Mouse (Mus musculus): Measurements from ENCODE around the gene Hagh. TPM values are rescaled to one million over a fixed set of nuclear protein-coding genes. Genes with fewer than 3 reads are reported as not detected.

Gene Hagh
- 52.8 TPM for polyA plus RNA-seq (2017; shearing (Covaris generic))

GRCm38 (mm10) chr17:24839842-24840241, at the start of gene Hagh:
TSS of gene Hagh (plus strand) at chr17:24840143.

GRCm38 (mm10) chr17:24803952-24804951, 35.7 kb upstream of the Hagh start, which contains the start of gene Meiob:
TSS of gene Meiob (plus strand) at chr17:24804289.

DNA sequence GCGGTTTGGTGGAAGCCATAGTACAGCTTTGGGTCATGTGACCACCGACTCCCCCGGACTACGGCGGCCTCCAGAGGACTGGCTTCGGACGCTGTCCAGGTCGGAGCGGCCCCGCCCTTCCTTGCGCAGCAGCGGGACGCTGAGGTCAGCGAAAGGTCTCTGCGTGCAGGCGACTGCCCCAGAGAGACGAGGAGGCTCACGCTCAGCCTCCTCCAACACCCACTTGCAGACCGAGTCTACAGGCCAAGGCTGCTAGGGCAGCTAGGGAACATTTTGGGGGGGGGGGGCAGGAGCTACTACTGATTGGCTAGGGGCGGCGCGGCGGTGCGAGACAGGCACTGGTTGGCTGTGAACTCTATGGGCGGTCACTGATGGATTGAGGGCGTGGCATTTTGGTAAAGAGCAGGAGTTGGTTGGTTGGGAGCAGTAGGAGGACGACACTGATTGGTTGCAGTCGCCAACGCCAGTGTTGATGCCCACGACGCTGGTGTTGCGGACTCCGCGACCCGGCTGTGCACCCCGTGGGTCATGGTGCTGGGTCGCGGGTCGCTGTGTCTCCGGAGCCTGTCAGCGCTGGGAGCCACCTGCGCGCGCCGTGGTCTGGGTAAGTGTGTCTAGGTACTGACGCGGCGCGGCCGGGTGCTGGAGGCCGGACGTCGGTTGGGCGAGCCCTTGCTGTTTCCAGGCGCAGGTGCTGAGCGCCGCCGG, 10.3 kb downstream of the Hagh start, which contains the start of gene Fahd1:
Gene Fahd1, minus strand, starts transcription at position 300 of the 708 bp plus-strand sequence.

GRCm38 (mm10) chr17:24865776-24866175, 25.8 kb downstream of the Hagh start, which contains the start of gene Igfals:
TSS of gene Igfals (plus strand) at chr17:24865997.

DNA sequence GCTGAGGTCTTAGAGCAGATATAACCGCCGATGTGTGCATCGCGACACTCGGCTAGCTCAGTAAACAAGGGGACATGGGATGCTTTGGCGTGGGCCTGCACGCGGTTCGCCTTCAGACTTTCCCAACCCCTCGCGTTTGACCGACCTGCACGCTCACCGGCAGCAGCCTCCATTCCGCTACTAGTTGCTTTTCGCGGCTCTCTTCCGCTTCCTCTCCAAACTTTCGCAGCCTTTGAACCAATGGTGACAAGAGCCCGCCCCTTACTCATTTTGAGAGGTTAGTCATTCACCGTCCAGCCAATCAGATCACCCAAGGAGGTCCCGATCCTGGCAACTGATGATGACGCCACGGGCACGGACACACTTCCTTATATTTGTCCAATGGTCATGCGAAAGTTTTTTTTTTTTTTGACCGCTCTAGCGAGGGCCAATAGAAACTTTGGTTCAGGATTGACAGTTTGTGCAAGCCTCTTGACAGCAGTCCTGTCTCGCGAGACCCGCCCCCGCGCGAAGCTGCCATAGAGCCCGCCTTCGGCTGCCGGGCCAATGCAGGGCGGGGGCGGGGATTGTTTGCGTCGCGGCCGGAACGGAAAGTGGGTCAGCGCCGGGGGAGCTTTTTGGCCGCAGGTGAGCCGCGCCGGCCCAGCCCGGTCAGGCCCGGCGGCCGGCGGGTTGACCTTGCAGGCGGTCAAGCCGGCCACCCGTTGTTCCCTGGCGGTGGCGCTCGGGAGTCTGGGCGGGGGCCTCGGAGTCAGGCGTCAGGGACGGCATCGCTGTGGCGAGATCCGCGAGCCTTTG, 46.4 kb downstream of the Hagh start, which contains the start of the genes Nubp2 and Spsb3:
Gene Nubp2, minus strand, starts transcription at position 216 of the 798 bp plus-strand sequence.
Gene Spsb3, plus strand, starts transcription at position 510 of the 798 bp plus-strand sequence.

DNA sequence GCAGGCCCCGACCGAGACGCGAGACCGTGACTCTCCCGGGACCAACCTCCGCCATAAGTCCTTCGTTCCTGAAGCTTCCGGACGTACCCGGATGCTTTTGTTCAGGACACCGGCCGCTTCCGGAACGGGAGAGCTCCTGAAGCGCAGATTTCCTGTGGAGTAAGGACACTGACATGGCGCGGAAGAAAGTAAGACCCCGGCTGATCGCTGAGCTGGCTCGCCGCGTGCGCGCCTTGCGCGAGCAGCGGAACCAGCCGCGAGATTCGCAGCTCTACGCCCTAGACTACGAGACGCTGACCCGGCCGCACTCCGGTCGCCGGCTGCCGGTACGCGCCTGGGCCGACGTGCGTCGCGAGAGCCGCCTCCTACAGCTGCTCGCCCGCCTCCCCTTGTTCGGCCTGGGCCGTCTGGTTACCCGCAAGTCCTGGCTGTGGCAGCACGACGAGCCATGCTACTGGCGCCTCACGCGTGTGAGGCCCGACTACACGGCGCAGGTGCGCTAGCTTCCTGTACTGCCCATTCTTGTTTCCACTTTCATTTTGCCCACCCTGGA, 55.1 kb downstream of the Hagh start, which contains the start of the genes Eme2 and Mrps34:
Gene Eme2, minus strand, starts transcription at position 93 of the 553 bp plus-strand sequence.
Gene Mrps34, plus strand, starts transcription at position 122 of the 553 bp plus-strand sequence.

DNA sequence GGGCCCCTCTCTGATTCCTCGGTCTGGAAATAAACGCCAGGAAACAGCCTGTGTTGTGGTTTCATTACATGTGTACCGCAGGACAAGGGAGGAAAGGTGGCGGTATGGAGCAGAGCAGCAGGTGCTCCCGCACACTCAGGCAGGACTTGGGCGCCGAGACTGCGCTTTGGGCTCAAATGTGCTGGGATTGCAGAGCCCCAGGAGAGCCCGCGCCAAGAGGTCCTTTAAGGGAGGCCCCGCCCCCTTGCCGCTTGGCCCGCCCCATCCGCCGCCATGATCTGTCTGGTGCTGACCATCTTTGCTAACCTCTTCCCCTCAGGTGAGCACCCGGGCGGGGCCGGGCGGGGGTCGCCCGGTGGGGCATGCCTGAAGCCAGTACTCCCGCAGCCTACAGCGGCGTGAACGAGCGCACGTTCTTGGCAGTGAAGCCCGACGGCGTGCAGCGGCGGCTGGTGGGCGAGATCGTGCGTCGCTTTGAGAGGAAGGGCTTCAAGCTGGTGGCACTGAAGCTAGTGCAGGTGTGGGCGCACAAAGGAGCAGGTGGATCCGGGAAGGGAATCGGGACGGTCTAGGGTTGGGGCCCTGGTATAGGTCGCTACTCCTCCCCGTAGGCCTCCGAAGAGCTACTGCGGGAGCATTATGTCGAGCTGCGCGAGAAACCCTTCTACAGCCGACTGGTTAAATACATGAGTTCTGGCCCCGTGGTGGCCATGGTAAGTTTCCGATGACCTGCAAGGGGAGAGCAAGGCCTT, 56.5 kb downstream of the Hagh start, which contains the start of gene Nme3:
Gene Nme3, plus strand, starts transcription at position 260 of the 752 bp plus-strand sequence.

Other genes starting within 250 kb of the Hagh start
- 44.1 TPM for gene Tsc2, start 207.5 kb upstream of the Hagh start, polyA plus RNA-seq (2017; shearing (Covaris generic))
- gene Nthl1, start 207.5 kb upstream of the Hagh start, polyA plus RNA-seq (2017; shearing (Covaris generic)): 3.7 TPM
- 0.20 TPM for gene Slc9a3r2, start 189.8 kb upstream of the Hagh start, polyA plus RNA-seq (2017; shearing (Covaris generic))
- not detected for gene Npw, start 181.7 kb upstream of the Hagh start, polyA plus RNA-seq (2017; shearing (Covaris generic))
- gene Zfp598, start 170.5 kb upstream of the Hagh start, polyA plus RNA-seq (2017; shearing (Covaris generic)): 23.2 TPM
- gene Syngr3, start 150.2 kb upstream of the Hagh start, polyA plus RNA-seq (2017; shearing (Covaris generic)): not detected
- gene Gfer, start 144.0 kb upstream of the Hagh start, polyA plus RNA-seq (2017; shearing (Covaris generic)): 33.4 TPM
- 1.3 TPM for gene Noxo1, start 143.9 kb upstream of the Hagh start, polyA plus RNA-seq (2017; shearing (Covaris generic))
- 53.1 TPM for gene Tbl3, start 132.5 kb upstream of the Hagh start, polyA plus RNA-seq (2017; shearing (Covaris generic))
- gene Rnf151, start 122.1 kb upstream of the Hagh start, polyA plus RNA-seq (2017; shearing (Covaris generic)): not detected
- 1,119 TPM for gene Rps2, start 122.0 kb upstream of the Hagh start, polyA plus RNA-seq (2017; shearing (Covaris generic))
- gene Ndufb10, start 115.7 kb upstream of the Hagh start, polyA plus RNA-seq (2017; shearing (Covaris generic)): 157 TPM
- not detected for gene Rpl3l, start 112.3 kb upstream of the Hagh start, polyA plus RNA-seq (2017; shearing (Covaris generic))
- 11.7 TPM for gene Msrb1, start 103.5 kb upstream of the Hagh start, polyA plus RNA-seq (2017; shearing (Covaris generic))
- gene Hs3st6, start 87.2 kb upstream of the Hagh start, polyA plus RNA-seq (2017; shearing (Covaris generic)): not detected
- not detected for gene Meiob, start 35.9 kb upstream of the Hagh start, polyA plus RNA-seq (2017; shearing (Covaris generic))
- 1.6 TPM for gene Fahd1, start 10.2 kb downstream of the Hagh start, polyA plus RNA-seq (2017; shearing (Covaris generic))
- not detected for gene Igfals, start 25.9 kb downstream of the Hagh start, polyA plus RNA-seq (2017; shearing (Covaris generic))
- 74.6 TPM for gene Nubp2, start 46.2 kb downstream of the Hagh start, polyA plus RNA-seq (2017; shearing (Covaris generic))
- 57.3 TPM for gene Spsb3, start 46.5 kb downstream of the Hagh start, polyA plus RNA-seq (2017; shearing (Covaris generic))
- 37.6 TPM for gene Eme2, start 54.9 kb downstream of the Hagh start, polyA plus RNA-seq (2017; shearing (Covaris generic))
- gene Mrps34, start 55.0 kb downstream of the Hagh start, polyA plus RNA-seq (2017; shearing (Covaris generic)): 67.2 TPM
- 24.2 TPM for gene Nme3, start 56.4 kb downstream of the Hagh start, polyA plus RNA-seq (2017; shearing (Covaris generic))
- 79.3 TPM for gene Mapk8ip3, start 96.8 kb downstream of the Hagh start, polyA plus RNA-seq (2017; shearing (Covaris generic))
- 25.1 TPM for gene Jpt2, start 120.5 kb downstream of the Hagh start, polyA plus RNA-seq (2017; shearing (Covaris generic))
- gene Cramp1l, start 175.6 kb downstream of the Hagh start, polyA plus RNA-seq (2017; shearing (Covaris generic)): 13.5 TPM
- gene Ift140, start 175.9 kb downstream of the Hagh start, polyA plus RNA-seq (2017; shearing (Covaris generic)): 16.4 TPM
- 0.56 TPM for gene Tmem204, start 243.4 kb downstream of the Hagh start, polyA plus RNA-seq (2017; shearing (Covaris generic))

All from naive thymus-derived CD4-positive, alpha-beta T cell, adult 5 months (primary cell).